Mouse (Mus musculus) forebrain, embryonic 13.5 days (tissue): ENCODE results near the gene Rras2. TPM values are rescaled to one million over a fixed set of nuclear protein-coding genes. Genes with fewer than 3 reads are reported as not detected.

Experiments
- ATAC-seq: fragments of 200-750 bp; cut with Nextera tagmentation; 2 replicates; pipeline ENCODE4 v1.8.0; 2017
- H3K27ac ChIP-seq: fragments of 300-500 bp; sonication (generic); 2 replicates; pipeline ENCODE4 v1.5.1; 2015; ENCODE audit warnings: inconsistent platforms, mild to moderate bottlenecking, moderate library complexity
- H3K27me3 ChIP-seq: fragments of 300-500 bp; sonication (generic); 2 replicates; pipeline ENCODE4 v1.6.1; 2015; ENCODE audit warnings: mild to moderate bottlenecking, inconsistent platforms
- H3K36me3 ChIP-seq: fragments of 300-500 bp; sonication (generic); 2 replicates; pipeline ENCODE4 v1.6.1; 2015; ENCODE audit warnings: mild to moderate bottlenecking, inconsistent platforms; ENCODE audit not compliant: poor library complexity, severe bottlenecking
- H3K4me1 ChIP-seq: fragments of 300-500 bp; sonication (generic); 2 replicates; pipeline ENCODE4 v1.6.1; 2015; ENCODE audit warnings: inconsistent platforms
- H3K4me2 ChIP-seq: fragments of 300-500 bp; sonication (generic); 2 replicates; pipeline ENCODE4 v1.6.1; 2015; ENCODE audit warnings: inconsistent platforms, mild to moderate bottlenecking, moderate library complexity
- H3K4me3 ChIP-seq: fragments of 300-500 bp; sonication (generic); 2 replicates; pipeline ENCODE4 v1.5.1; 2015; ENCODE audit warnings: mild to moderate bottlenecking, inconsistent platforms
- H3K9ac ChIP-seq: fragments of 300-500 bp; sonication (generic); 2 replicates; pipeline ENCODE4 v1.6.1; 2015; ENCODE audit warnings: mild to moderate bottlenecking, inconsistent platforms
- H3K9me3 ChIP-seq: fragments of 300-500 bp; sonication (generic); replicated peaks from 2 replicates; pipeline ENCODE4 v1.6.1; 2016; ENCODE audit warnings: inconsistent platforms
- WGBS: fragments of 180-500 bp; shearing (Covaris S2); methylation state at CpG from one replicate; pipeline ENCODE4 v1.1.7; 2015; 5-methylcytosine and 5-hydroxymethylcytosine counted together
- polyA plus RNA-seq: library from polyadenylated mRNA; unstranded; fragments of >200 nt; fragmentation: Nextera tagmentation; extraction: Ambion mirVana; gene quantifications from 2 replicates; pipeline ENCODE4 v1.2.1, GENCODE M21; 2015

The Rras2 gene
- polyA plus RNA-seq, 1 experiment from 2014 or later, result 18.9 TPM

- no peaks in the 10 kb centered on the region for H3K9me3 ChIP-seq
- no peaks in the 10 kb centered on the region for H3K27me3 ChIP-seq
- no peak overlapping the region for H3K27ac ChIP-seq
- no peak overlapping the region for H3K4me2 ChIP-seq
- ATAC-seq, result no peak
- H3K36me3 ChIP-seq, result no peaks in the 10 kb centered on the region
- no peak overlapping the region for H3K9ac ChIP-seq
- H3K4me1 ChIP-seq, result peaks cover 16% of the 10 kb centered on the region
- WGBS, result 73% methylated on average over 3 of the region's 3 CpGs
- no peak overlapping the region for H3K4me3 ChIP-seq
Observed at GRCm38 (mm10) chr7:114083760-114084159, 33.8 kb downstream of the Rras2 start.

GRCm38 (mm10) chr7:114083088-114083487, 34.5 kb downstream of the Rras2 start:
- Histone ChIP-seq H3K9me3 (no peaks in the 10 kb centered on the region), H3K4me1 (peaks cover 12% of the 10 kb centered on the region), H3K9ac (no peak overlapping the region), H3K4me2 (no peak overlapping the region), H3K27me3 (no peaks in the 10 kb centered on the region), H3K36me3 (no peaks in the 10 kb centered on the region), H3K27ac (no peak overlapping the region), H3K4me3 (no peak overlapping the region)
- WGBS, result no CpG with 5 or more reads among the region's 2 CpGs
- no peak for ATAC-seq

- Histone ChIP-seq H3K9ac (no peak overlapping the region), H3K27ac (no peak overlapping the region), H3K36me3 (no peaks in the 10 kb centered on the region), H3K4me2 (no peak overlapping the region), H3K9me3 (no peaks in the 10 kb centered on the region), H3K4me3 (no peak overlapping the region), H3K27me3 (no peaks in the 10 kb centered on the region), H3K4me1 (peaks cover 1% of the 10 kb centered on the region; the same call in 1 of the 2 replicates)
- ATAC-seq, result no peak
- 85% methylated on average over 21 of the region's 21 CpGs for WGBS
Observed at GRCm38 (mm10) chr7:114081633-114082420, 35.8 kb downstream of the Rras2 start.

- Histone ChIP-seq H3K4me2 (no peak overlapping the region), H3K9me3 (no peaks in the 10 kb centered on the region), H3K4me3 (no peak overlapping the region), H3K27me3 (no peaks in the 10 kb centered on the region), H3K9ac (no peak overlapping the region), H3K4me1 (no peaks in the 10 kb centered on the region), H3K36me3 (no peaks in the 10 kb centered on the region), H3K27ac (no peak overlapping the region)
- no peak for ATAC-seq
- 95% methylated on average over 5 of the region's 5 CpGs for WGBS
Observed at GRCm38 (mm10) chr7:114080250-114080649, 37.3 kb downstream of the Rras2 start.

- Histone ChIP-seq H3K4me1 (no peaks in the 10 kb centered on the region), H3K27ac (no peak overlapping the region), H3K9me3 (no peaks in the 10 kb centered on the region), H3K4me3 (no peak overlapping the region), H3K9ac (no peak overlapping the region), H3K4me2 (no peak overlapping the region), H3K36me3 (no peaks in the 10 kb centered on the region), H3K27me3 (no peaks in the 10 kb centered on the region)
- ATAC-seq, result no peak
- WGBS, result 92% methylated on average over 4 of the region's 4 CpGs
Observed at GRCm38 (mm10) chr7:114079343-114079742, 38.2 kb downstream of the Rras2 start.

- H3K4me3 ChIP-seq, result no peak overlapping the region
- H3K4me2 ChIP-seq, result no peak overlapping the region
- WGBS, result 82% methylated on average over 2 of the region's 2 CpGs
- no peak overlapping the region for H3K9ac ChIP-seq
- H3K4me1 ChIP-seq, result peaks cover 9% of the 10 kb centered on the region; the same call in 1 of the 2 replicates
- no peaks in the 10 kb centered on the region for H3K9me3 ChIP-seq
- no peaks in the 10 kb centered on the region for H3K36me3 ChIP-seq
- no peaks in the 10 kb centered on the region for H3K27me3 ChIP-seq
- no peak overlapping the region for H3K27ac ChIP-seq
- ATAC-seq, result no peak
Observed at GRCm38 (mm10) chr7:114074595-114074994, 43.0 kb downstream of the Rras2 start.

- Histone ChIP-seq H3K36me3 (no peaks in the 10 kb centered on the region), H3K9me3 (no peaks in the 10 kb centered on the region), H3K9ac (no peak overlapping the region), H3K4me1 (peaks cover 9% of the 10 kb centered on the region; the same call in 1 of the 2 replicates), H3K27ac (no peak overlapping the region), H3K27me3 (no peaks in the 10 kb centered on the region), H3K4me3 (no peak overlapping the region), H3K4me2 (no peak overlapping the region)
- WGBS, result 81% methylated on average over 7 of the region's 7 CpGs
- no peak for ATAC-seq
Observed at GRCm38 (mm10) chr7:114074133-114074532, 43.4 kb downstream of the Rras2 start.

GRCm38 (mm10) chr7:114071851-114072616, 45.5 kb downstream of the Rras2 start:
- Histone ChIP-seq H3K4me3 (no peak overlapping the region), H3K9ac (no peak overlapping the region), H3K36me3 (no peaks in the 10 kb centered on the region), H3K4me1 (peaks cover 9% of the 10 kb centered on the region; the same call in 1 of the 2 replicates), H3K27me3 (no peaks in the 10 kb centered on the region), H3K4me2 (no peak overlapping the region), H3K9me3 (no peaks in the 10 kb centered on the region), H3K27ac (no peak overlapping the region)
- no peak for ATAC-seq
- WGBS, result 49% methylated on average over 13 of the region's 13 CpGs

- Histone ChIP-seq H3K9ac (no peak overlapping the region), H3K4me3 (no peak overlapping the region), H3K27me3 (no peaks in the 10 kb centered on the region), H3K4me1 (peaks cover 13% of the 10 kb centered on the region), H3K9me3 (no peaks in the 10 kb centered on the region), H3K4me2 (no peak overlapping the region), H3K36me3 (no peaks in the 10 kb centered on the region), H3K27ac (no peak overlapping the region)
- WGBS, result 75% methylated on average over 5 of the region's 5 CpGs
- ATAC-seq, result no peak
Observed at GRCm38 (mm10) chr7:114071395-114071794, 46.2 kb downstream of the Rras2 start.

GRCm38 (mm10) chr7:114070458-114070840, 47.1 kb downstream of the Rras2 start:
- Histone ChIP-seq H3K9ac (no peak overlapping the region), H3K9me3 (no peaks in the 10 kb centered on the region), H3K36me3 (no peaks in the 10 kb centered on the region), H3K27me3 (no peaks in the 10 kb centered on the region), H3K4me2 (no peak overlapping the region), H3K4me1 (peaks cover 20% of the 10 kb centered on the region), H3K27ac (no peak overlapping the region), H3K4me3 (no peak overlapping the region)
- no peak for ATAC-seq
- 89% methylated on average over 3 of the region's 3 CpGs for WGBS

- no peak overlapping the region for H3K27ac ChIP-seq
- H3K4me2 ChIP-seq, result no peak overlapping the region
- H3K36me3 ChIP-seq, result no peaks in the 10 kb centered on the region
- no peak overlapping the region for H3K4me3 ChIP-seq
- H3K4me1 ChIP-seq, result peaks cover 20% of the 10 kb centered on the region
- WGBS, result 87% methylated on average over 11 of the region's 11 CpGs
- H3K9ac ChIP-seq, result no peak overlapping the region
- ATAC-seq, result no peak
- H3K9me3 ChIP-seq, result no peaks in the 10 kb centered on the region
- no peaks in the 10 kb centered on the region for H3K27me3 ChIP-seq
Observed at GRCm38 (mm10) chr7:114069726-114070457, 47.7 kb downstream of the Rras2 start.

- Histone ChIP-seq H3K36me3 (no peaks in the 10 kb centered on the region), H3K27me3 (no peaks in the 10 kb centered on the region), H3K4me1 (peaks cover 20% of the 10 kb centered on the region), H3K27ac (no peak overlapping the region), H3K4me2 (no peak overlapping the region), H3K4me3 (no peak overlapping the region), H3K9ac (no peak overlapping the region), H3K9me3 (no peaks in the 10 kb centered on the region)
- 77% methylated on average over 10 of the region's 11 CpGs for WGBS
- no peak for ATAC-seq
Observed at GRCm38 (mm10) chr7:114068956-114069533, 48.5 kb downstream of the Rras2 start.
